Mouse (Mus musculus) hindbrain, embryonic 13.5 days (tissue): ENCODE data around the gene Capn13. TPM values are rescaled to one million over a fixed set of nuclear protein-coding genes. Genes with fewer than 3 reads are reported as not detected.

ENCODE experiments used
- ATAC-seq: fragments of 200-750 bp; cut with Nextera tagmentation; 2 replicates; pipeline ENCODE4 v1.8.0; 2017; ENCODE audit warnings: moderate TSS enrichment; ENCODE audit not compliant: low FRiP score
- H3K27ac ChIP-seq: fragments of 300-500 bp; sonication (generic); 2 replicates; pipeline ENCODE4 v1.5.1; 2015; ENCODE audit warnings: inconsistent platforms, mild to moderate bottlenecking, moderate library complexity
- H3K27me3 ChIP-seq: fragments of 300-500 bp; sonication (generic); 2 replicates; pipeline ENCODE4 v1.6.1; 2015; ENCODE audit warnings: mild to moderate bottlenecking, inconsistent platforms
- H3K36me3 ChIP-seq: fragments of 300-500 bp; sonication (generic); 2 replicates; pipeline ENCODE4 v1.6.1; 2015; ENCODE audit warnings: mild to moderate bottlenecking, inconsistent platforms
- H3K4me1 ChIP-seq: fragments of 300-500 bp; sonication (generic); replicated peaks from 2 replicates; pipeline ENCODE4 v1.6.1; 2015; ENCODE audit warnings: inconsistent platforms
- H3K4me2 ChIP-seq: fragments of 300-500 bp; sonication (generic); 2 replicates; pipeline ENCODE4 v1.6.1; 2015; ENCODE audit warnings: inconsistent platforms, mild to moderate bottlenecking, moderate library complexity
- H3K4me3 ChIP-seq: fragments of 300-500 bp; sonication (generic); 2 replicates; pipeline ENCODE4 v1.5.1; 2015; ENCODE audit warnings: mild to moderate bottlenecking, inconsistent platforms
- H3K9ac ChIP-seq: fragments of 300-500 bp; sonication (generic); 2 replicates; pipeline ENCODE4 v1.6.1; 2015; ENCODE audit warnings: mild to moderate bottlenecking, inconsistent platforms
- H3K9me3 ChIP-seq: fragments of 300-500 bp; sonication (generic); 2 replicates; pipeline ENCODE4 v1.6.1; 2016; ENCODE audit warnings: inconsistent platforms
- WGBS: fragments of 180-500 bp; shearing (Covaris S2); methylation state at CpG from one replicate; pipeline ENCODE4 v1.1.7; 2015; 5-methylcytosine and 5-hydroxymethylcytosine counted together
- polyA plus RNA-seq: library from polyadenylated mRNA; unstranded; fragments of >200 nt; fragmentation: Nextera tagmentation; extraction: Ambion mirVana; gene quantifications from 2 replicates; pipeline ENCODE4 v1.2.1, GENCODE M21; 2015

The Capn13 gene
- polyA plus RNA-seq, result not detected in 2 replicates

GRCm38 (mm10) chr17:73400862-73401261 lies at the start of gene Capn13:
Capn13 (minus strand) TSS chr17:73400866.
- WGBS, result 85% methylated on average over 2 of the region's 2 CpGs
- H3K4me2 ChIP-seq, result no peak within 1 kb of the TSS

DNA sequence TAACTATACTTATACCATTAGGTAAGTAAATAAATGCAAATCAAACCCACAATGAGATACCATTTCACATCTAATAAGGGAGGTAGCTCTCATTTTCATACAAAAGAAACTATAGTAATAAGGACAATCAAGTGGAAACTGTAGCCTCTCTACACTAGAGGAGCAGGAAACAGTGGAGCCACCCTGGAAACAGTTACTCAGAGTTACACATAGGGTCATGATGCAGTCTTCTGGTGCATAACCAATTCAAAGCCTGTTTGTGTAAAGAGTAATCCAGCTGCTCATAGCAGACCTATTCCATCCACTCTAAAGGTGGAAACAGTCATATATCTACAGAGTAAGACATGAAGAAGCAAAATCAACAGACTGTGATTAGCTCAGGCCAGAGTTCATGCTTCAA lies 48.4 kb upstream of the Capn13 start:
- Histone ChIP-seq H3K27ac (no peak overlapping the region), H3K9ac (no peak overlapping the region), H3K27me3 (no peaks in the 10 kb centered on the region), H3K9me3 (no peaks in the 10 kb centered on the region), H3K4me3 (no peak overlapping the region), H3K4me1 (no peaks in the 10 kb centered on the region), H3K36me3 (no peaks in the 10 kb centered on the region), H3K4me2 (no peak overlapping the region)
- no peak for ATAC-seq

More at GRCm38 (mm10) chr17:73400862-73401261, at the start of gene Capn13:
- no peak within 1 kb of the TSS for H3K4me3 ChIP-seq
- H3K27ac ChIP-seq, result no peak within 1 kb of the TSS
- no peak for ATAC-seq
- H3K9ac ChIP-seq, result no peak within 1 kb of the TSS
- H3K4me1 ChIP-seq, result no peaks in the 10 kb centered on the region
- H3K9me3 ChIP-seq, result no peaks in the 10 kb centered on the region
- H3K27me3 ChIP-seq, result no peaks in the 10 kb centered on the region
- H3K36me3 ChIP-seq, result no peaks in the 10 kb centered on the region

- no peak overlapping the region for H3K4me2 ChIP-seq
- H3K9me3 ChIP-seq, result 0 out of 2 replicates have a peak, but pooled peaks cover 3% of the 10 kb centered on the region
- no peaks in the 10 kb centered on the region for H3K36me3 ChIP-seq
- H3K27ac ChIP-seq, result no peak overlapping the region
- ATAC-seq, result no peak
- no peaks in the 10 kb centered on the region for H3K4me1 ChIP-seq
- 79% methylated on average over 1 of the region's 1 CpGs for WGBS
- no peaks in the 10 kb centered on the region for H3K27me3 ChIP-seq
- H3K9ac ChIP-seq, result no peak overlapping the region
- no peak overlapping the region for H3K4me3 ChIP-seq
Observed at GRCm38 (mm10) chr17:73440798-73441197, 40.1 kb upstream of the Capn13 start.

- Histone ChIP-seq H3K4me3 (no peak overlapping the region), H3K36me3 (no peaks in the 10 kb centered on the region), H3K27me3 (no peaks in the 10 kb centered on the region), H3K27ac (no peak overlapping the region), H3K9me3 (no peaks in the 10 kb centered on the region), H3K4me1 (0 out of 2 replicates have a peak, but pooled peaks cover 2% of the 10 kb centered on the region), H3K4me2 (no peak overlapping the region), H3K9ac (no peak overlapping the region)
- ATAC-seq, result no peak
- WGBS, result 61% methylated on average over 2 of the region's 2 CpGs
Observed at GRCm38 (mm10) chr17:73432564-73433006, 31.9 kb upstream of the Capn13 start.

- 92% methylated on average over 1 of the region's 1 CpGs for WGBS
- no peak overlapping the region for H3K4me2 ChIP-seq
- ATAC-seq, result no peak
- H3K9me3 ChIP-seq, result no peaks in the 10 kb centered on the region
- H3K4me3 ChIP-seq, result no peak overlapping the region
- no peaks in the 10 kb centered on the region for H3K27me3 ChIP-seq
- 0 out of 2 replicates have a peak, but pooled peaks cover 2% of the 10 kb centered on the region for H3K4me1 ChIP-seq
- no peaks in the 10 kb centered on the region for H3K36me3 ChIP-seq
- H3K27ac ChIP-seq, result no peak overlapping the region
- H3K9ac ChIP-seq, result no peak overlapping the region
Observed at GRCm38 (mm10) chr17:73432058-73432457, 31.4 kb upstream of the Capn13 start.

- H3K27me3 ChIP-seq, result no peaks in the 10 kb centered on the region
- H3K27ac ChIP-seq, result no peak overlapping the region
- peaks cover 7% of the 10 kb centered on the region for H3K4me1 ChIP-seq
- no peak overlapping the region for H3K4me2 ChIP-seq
- no peak overlapping the region for H3K4me3 ChIP-seq
- H3K36me3 ChIP-seq, result no peaks in the 10 kb centered on the region
- no peaks in the 10 kb centered on the region for H3K9me3 ChIP-seq
- ATAC-seq, result no peak
- H3K9ac ChIP-seq, result no peak overlapping the region
- WGBS, result 53% methylated on average over 2 of the region's 2 CpGs
Observed at GRCm38 (mm10) chr17:73417382-73417781, 16.7 kb upstream of the Capn13 start.

DNA sequence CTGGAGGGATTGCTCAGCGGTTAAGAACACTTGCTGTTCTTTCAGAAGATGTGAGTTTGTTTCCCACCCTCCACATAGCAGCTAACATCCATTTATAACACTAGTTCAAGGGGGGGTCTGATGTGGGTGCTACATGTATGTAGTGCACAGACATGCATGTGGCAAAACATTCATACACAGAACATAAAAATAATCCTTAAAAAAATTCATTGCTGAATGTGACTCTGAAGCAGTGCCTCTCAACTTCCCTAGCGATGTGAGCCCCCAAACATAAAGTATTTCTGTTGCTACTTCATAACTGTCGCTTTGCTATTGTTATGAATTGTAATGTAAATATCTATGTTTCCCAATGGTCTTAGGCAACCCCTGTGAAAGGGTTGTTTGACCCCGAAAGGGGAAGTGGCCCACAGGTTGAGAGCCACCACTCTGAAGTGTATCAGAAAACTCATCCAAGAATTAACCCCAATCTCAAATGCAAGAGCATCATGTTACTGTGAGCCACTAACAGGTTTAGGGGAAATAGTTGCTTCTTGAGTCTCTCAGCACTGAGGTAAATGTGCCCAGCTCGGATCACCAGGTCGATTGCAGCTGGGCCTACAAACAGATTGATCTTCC lies 15.6 kb upstream of the Capn13 start:
- Histone ChIP-seq H3K9ac (no peak overlapping the region), H3K27me3 (no peaks in the 10 kb centered on the region), H3K36me3 (no peaks in the 10 kb centered on the region), H3K27ac (no peak overlapping the region), H3K9me3 (no peaks in the 10 kb centered on the region), H3K4me1 (peaks cover 12% of the 10 kb centered on the region), H3K4me2 (no peak overlapping the region), H3K4me3 (no peak overlapping the region)
- whole genome bisulfite sequencing, result 69% methylated on average over 6 of the region's 6 CpGs
- no peak for ATAC-seq

- no peaks in the 10 kb centered on the region for H3K36me3 ChIP-seq
- no peak overlapping the region for H3K4me3 ChIP-seq
- no peak overlapping the region for H3K4me2 ChIP-seq
- H3K27me3 ChIP-seq, result no peaks in the 10 kb centered on the region
- no peak overlapping the region for H3K27ac ChIP-seq
- no peak for ATAC-seq
- no peak overlapping the region for H3K9ac ChIP-seq
- 0 out of 2 replicates have a peak, but pooled peaks cover 5% of the 10 kb centered on the region for H3K4me1 ChIP-seq
- 49% methylated on average over 4 of the region's 4 CpGs for WGBS
- H3K9me3 ChIP-seq, result no peaks in the 10 kb centered on the region
Observed at GRCm38 (mm10) chr17:73411817-73412216, 11.2 kb upstream of the Capn13 start.

DNA sequence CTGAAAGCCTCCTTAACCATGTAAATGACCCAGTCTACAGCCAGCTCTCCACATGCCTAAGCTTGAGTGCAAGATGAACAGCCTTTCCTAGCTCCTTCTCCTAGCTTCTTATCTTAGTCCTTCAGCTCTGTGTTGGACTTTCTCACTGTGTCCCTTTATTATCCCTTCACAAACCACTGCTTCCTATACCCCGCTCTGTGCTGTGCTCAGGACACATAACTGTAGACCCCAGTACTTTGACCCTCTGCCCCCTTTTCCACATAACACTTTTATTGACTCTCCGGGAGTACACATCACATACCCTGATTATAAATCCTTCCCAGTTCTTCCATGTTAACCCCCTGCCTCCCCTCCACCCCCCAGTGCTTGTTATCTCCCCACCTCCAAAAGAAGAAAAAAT lies 606 bp upstream of the Capn13 start:
- no peaks in the 10 kb centered on the region for H3K4me1 ChIP-seq
- no peak overlapping the region for H3K4me2 ChIP-seq
- ATAC-seq, result no peak
- no peak overlapping the region for H3K4me3 ChIP-seq
- no peaks in the 10 kb centered on the region for H3K36me3 ChIP-seq
- no peak overlapping the region for H3K9ac ChIP-seq
- WGBS, result 95% methylated on average over 2 of the region's 2 CpGs
- H3K9me3 ChIP-seq, result no peaks in the 10 kb centered on the region
- no peaks in the 10 kb centered on the region for H3K27me3 ChIP-seq
- H3K27ac ChIP-seq, result no peak overlapping the region

- no peak overlapping the region for H3K9ac ChIP-seq
- ATAC-seq, result no peak
- no peaks in the 10 kb centered on the region for H3K9me3 ChIP-seq
- 71% methylated on average over 2 of the region's 2 CpGs for WGBS
- H3K4me2 ChIP-seq, result no peak overlapping the region
- no peaks in the 10 kb centered on the region for H3K36me3 ChIP-seq
- H3K4me3 ChIP-seq, result no peak overlapping the region
- no peaks in the 10 kb centered on the region for H3K4me1 ChIP-seq
- no peak overlapping the region for H3K27ac ChIP-seq
- no peaks in the 10 kb centered on the region for H3K27me3 ChIP-seq
Observed at GRCm38 (mm10) chr17:73399136-73399535, 1.5 kb downstream of the Capn13 start.

DNA sequence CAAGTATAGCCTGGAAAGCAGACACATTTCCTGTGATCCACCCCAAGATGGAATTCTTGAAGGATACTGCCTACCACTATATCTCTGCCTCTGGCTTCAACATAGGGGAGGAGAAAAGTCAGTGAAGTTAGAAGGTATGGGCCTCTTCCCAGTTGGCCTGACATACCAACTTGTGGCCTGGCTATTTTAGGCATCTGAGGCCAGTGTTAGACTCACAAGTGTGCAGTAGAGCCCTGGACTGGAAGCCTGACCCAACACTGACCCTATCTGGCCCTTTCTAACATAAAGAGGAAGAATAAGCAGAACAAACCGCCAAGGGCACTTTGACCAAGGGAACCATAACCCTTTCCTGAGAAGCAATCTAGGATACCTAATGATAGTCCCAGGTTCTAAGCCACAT lies 7.3 kb downstream of the Capn13 start:
- H3K36me3 ChIP-seq, result no peaks in the 10 kb centered on the region
- no peak for ATAC-seq
- peaks cover 19% of the 10 kb centered on the region for H3K4me1 ChIP-seq
- no peak overlapping the region for H3K27ac ChIP-seq
- no peak overlapping the region for H3K4me2 ChIP-seq
- H3K9me3 ChIP-seq, result no peaks in the 10 kb centered on the region
- H3K27me3 ChIP-seq, result no peaks in the 10 kb centered on the region
- no peak overlapping the region for H3K4me3 ChIP-seq
- WGBS, result 77% methylated on average over 1 of the region's 1 CpGs
- no peak overlapping the region for H3K9ac ChIP-seq

- no peaks in the 10 kb centered on the region for H3K36me3 ChIP-seq
- 81% methylated on average over 4 of the region's 4 CpGs for WGBS
- no peaks in the 10 kb centered on the region for H3K27me3 ChIP-seq
- ATAC-seq, result no peak
- peaks cover 19% of the 10 kb centered on the region for H3K4me1 ChIP-seq
- no peak overlapping the region for H3K4me3 ChIP-seq
- no peak overlapping the region for H3K27ac ChIP-seq
- H3K4me2 ChIP-seq, result no peak overlapping the region
- no peak overlapping the region for H3K9ac ChIP-seq
- H3K9me3 ChIP-seq, result no peaks in the 10 kb centered on the region
Observed at GRCm38 (mm10) chr17:73391771-73392170, 8.9 kb downstream of the Capn13 start.
